Mouse (Mus musculus): ENCODE measurements around the gene Phlda3.

The Phlda3 gene

DNA sequence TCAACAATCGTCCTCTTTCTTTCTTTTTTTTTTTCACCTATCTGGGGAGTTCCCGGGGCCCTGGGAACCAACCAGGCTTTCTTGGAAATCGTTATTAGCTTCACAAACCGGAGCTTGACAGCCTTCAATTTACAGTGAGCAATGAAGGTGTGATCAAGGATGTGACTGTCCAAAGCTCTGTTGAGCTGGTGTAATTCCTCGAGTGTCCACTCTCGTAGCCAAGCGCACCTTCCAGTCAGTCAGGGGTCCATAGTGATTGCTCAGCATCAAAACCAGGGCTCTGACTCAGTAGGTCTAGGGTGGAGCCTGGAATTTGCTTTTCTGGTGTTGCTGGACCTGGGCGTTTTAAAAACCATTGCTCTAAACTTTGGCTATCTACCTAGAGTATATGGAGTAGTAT, 5.7 kb upstream of the Phlda3 start:
- no peak for DNase-seq (ENCODE audit: low spot score)

DNA sequence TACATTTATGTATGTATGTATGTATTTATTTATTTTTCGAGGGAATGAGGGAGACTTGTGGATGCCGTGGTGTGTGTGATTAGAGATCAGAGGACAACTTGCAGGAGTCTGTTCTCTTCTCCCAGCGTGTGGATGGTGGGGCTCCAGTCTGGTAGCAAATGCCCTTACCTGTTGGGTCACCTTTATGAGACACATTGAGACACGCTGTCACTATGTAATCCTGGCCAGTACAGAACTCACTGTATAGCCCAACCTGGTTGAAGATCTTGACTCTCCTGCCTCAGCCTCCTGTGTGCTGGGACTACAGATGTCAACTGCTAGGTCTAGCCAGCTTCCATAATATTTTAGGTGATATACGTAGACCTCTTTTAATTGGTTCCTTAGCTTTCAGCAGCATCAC, 4.2 kb upstream of the Phlda3 start:
- DNase-seq (ENCODE audit: low spot score), result no peak

DNA sequence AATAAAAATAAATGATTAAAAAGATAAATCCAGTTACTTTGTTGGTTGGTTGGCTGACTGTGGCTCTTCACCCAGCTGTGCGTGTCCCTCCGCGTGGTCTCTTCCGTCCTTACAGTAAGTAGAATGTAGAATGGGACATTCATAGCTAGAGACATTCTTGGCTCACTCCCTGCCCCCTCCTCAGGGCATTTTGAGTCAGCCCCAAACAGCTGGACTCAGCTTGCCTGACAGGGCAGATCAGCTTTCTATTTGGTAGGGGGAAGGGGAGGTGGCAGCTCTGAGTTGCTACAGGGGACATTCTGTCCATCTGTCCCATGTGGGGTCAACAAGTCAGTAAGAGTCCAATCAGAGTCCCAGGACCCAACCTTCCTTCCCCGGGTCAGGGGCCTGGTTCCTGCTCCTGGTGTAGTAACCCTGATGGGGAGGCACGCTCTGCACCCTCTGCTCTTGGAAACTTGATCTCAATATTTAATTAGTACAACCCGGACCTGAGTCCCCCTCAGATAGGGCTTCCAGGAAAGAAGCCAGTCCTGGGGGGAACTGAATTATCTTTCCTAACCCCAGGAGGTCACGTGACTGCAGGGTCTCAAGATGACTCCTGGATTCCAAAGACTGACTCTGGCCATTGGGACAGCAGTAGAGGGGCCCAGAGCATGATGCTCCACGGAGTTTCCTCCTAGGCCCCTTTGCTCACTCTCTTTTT, 2.3 kb upstream of the Phlda3 start:
- no peak for DNase-seq (ENCODE audit: low spot score)

DNA sequence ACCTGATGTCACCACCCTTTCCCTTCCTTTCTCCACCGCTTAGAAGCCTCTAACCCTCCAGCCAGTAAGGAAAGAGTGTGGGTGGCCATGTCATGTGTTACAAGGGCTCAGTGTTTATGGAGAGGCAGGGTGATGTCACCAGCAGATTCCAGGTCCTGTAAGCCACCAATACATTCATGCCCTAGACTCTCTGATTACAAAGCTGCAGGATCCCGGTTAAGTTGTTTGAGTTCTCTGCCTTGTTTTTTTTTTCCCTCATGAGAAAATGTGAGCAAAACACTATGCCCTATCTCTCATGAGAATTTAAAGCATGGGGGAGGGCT, 1.8 kb upstream of the Phlda3 start:
- DNase-seq (ENCODE audit: low spot score), result no peak

DNA sequence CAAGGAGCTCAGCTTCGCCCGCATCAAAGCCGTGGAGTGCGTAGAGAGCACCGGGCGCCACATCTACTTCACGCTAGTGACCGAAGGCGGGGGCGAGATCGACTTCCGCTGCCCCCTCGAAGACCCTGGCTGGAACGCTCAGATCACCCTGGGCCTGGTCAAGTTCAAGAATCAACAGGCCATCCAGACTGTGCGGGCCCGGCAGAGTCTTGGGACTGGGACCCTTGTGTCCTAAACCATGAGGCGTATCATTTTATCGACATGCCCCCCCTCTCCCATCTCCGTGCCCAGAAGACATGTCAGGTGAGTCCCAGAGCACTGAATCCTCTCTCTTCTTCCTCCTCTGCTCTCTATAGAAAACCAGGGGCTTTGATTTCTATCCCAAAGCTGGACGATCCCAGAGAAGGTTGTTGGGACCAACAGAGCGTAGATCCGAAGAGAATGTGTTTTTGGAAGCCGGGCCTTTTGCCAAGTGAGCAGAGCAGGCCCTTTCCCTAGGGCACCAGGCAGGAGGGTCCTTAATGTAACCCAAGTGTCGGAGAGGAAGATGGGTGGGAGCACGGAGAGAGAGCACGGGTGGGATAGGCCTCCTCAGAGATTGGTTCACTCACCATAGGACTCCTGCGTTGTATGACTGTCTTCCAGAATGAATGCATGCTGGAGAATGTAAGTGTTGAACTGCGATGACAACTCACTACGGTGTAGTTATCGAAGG, 830 bp downstream of the Phlda3 start:
- no peak for DNase-seq (ENCODE audit: low spot score)

DNA sequence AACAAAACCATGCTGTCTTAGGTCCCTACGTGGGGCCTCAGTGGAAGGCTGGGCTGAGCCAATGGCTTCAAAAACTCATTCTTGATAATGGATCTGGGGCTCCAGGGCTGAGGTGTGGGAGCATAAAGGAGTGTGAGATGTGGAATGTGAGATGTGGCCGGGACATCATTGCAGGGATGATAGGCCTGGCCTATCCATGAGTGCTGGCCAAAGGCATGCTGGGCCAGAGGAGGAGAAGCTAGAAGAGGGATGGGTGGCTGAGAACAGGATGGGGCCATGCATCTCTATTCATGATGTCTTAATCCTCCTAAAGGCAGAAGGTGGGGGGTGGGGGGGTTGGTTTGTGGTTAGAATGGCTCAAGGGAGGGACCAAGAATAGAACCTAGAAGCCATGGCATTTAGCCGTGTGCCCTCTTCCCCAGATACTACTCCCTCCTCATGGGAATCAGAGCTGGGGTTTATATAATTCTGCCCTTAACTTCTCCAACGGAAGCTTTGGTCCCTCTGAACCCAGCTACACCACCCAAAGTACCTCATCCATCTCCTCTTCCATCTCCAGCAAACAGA, 1.5 kb downstream of the Phlda3 start:
- no peak for DNase-seq (ENCODE audit: low spot score)

DNA sequence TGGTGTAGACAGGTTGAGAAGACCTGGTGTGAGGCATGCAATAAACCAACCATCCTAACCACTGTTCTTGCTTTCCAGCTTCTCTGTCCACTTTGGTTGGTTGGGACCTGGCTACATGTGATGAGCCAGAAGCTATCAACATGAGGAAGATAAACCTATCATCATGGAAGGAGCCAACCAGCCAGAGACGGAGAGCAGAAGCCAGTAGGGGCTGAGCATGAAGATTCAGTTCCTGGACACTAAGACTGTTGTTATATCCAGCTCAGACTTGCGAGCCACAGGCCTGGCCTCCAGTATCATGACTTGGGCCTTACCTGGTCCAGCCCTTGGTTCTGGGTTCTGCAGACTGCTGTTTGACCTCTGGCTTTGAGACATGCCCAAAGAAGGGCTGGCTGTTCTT, 2.5 kb downstream of the Phlda3 start:
- no peak for DNase-seq (ENCODE audit: low spot score)

DNA sequence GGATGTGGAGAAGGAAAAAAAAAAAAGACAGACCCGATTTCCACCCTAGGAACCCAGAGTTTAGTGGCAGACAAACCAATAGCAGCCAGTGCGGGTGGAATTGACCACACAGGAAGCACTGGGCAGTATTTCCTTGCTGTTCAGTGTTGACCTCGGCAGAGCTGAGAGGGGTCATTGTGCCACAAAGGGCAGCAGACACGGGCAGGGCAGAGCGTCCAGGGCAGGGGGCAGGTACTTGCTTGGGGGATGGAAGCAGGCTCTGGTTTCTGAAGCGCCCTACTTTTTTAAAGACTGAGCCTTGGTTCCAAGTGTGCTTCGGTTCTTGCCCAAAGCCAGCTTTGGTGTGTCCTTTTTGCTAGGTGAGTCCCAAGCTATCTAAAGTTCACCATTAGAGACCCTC, 4.3 kb downstream of the Phlda3 start:
- no peak for DNase-seq (ENCODE audit: low spot score)

DNA sequence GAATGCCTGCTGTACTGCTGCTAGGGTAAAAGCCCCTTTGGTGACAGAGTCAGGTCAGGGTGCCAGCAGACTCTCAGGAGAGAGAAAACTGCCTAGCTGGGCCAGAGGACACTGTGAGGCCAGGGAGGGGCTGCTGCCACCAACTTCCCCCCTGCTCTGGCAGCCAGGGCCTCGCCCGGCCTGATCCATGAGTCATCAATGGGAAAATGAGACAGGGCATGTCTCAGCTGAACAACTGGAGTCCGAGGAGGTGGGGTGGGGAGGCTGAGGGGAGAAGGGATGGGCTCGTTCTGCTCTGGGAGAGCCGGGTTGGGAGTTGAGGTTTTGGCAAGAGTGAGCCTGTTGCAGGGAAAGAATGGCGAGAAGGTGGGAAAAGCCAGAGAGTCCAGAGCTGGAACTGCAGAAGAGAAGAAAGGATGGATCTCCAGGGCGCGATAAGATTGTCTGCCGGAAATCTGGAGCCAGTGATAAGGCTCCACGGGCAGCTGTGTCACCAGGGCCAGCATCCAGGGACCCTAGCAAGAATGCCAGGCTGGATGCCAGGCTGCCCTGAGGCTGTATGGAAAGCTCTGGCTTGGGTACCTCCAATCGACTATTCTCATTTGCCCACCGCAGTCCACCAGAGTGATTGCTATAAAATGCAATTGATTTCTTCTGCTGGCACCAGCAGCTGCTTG, 5.1 kb downstream of the Phlda3 start:
- no peak for DNase-seq (ENCODE audit: low spot score)

DNA sequence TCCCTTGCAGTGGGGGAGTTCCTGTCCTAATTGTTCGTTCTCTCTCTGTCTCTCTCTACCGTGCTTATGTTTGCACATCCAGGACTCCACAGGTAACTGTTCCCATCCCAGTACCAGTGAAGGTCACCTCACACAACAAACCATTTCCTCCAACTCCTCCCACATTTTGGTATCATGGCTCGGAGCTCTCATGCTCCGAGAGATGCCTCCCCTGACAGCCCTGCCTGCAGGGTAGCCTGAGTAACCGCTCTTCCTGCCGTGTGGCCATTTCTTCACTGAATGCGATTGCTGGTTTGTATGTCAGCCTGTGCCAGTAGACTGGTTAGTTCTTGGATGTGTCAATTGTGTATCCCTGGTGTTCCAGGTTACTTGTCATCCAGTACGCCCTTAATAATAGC, 5.7 kb downstream of the Phlda3 start:
- DNase-seq (ENCODE audit: low spot score), result no peak

DNA sequence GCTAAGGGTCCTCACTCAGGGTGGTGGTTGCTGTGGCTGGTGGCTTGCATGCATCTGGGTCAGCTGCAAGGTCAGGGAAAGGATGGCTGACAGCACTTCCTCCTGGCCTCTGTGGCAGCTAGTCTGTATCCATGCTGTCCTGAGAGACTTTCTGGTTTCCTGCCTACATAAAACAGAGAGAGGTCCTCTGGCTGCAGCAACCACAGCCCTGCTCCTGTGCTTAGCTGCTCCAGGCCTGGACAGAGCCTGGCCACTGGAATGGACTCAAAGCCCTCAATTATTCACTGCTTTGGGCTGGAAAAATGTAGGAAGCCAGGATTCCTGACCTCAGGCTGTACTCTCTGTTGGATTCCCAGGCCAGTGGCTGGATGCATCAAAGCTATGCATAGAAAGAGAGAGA, 10.7 kb downstream of the Phlda3 start:
- no peak for DNase-seq (ENCODE audit: low spot score)

DNA sequence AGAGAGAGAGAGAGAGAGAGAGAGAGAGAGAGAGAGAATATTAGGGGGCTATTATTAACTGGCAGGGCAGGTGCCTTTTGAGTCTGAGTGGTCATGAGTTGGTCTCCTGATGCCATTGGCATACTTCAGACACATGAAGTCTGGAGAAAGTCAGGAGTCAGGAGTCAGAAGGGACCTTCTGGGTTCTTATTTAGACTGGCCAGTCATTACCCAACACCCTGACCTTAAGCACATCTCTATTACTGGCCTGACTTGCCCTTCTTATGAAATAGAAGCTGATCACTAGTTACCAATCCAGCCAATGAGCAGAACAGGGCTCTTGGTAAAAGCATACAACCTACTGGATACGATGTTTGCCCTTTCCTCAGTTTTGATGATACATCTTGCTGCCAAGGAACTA, 11.1 kb downstream of the Phlda3 start:
- no peak for DNase-seq (ENCODE audit: low spot score)

DNA sequence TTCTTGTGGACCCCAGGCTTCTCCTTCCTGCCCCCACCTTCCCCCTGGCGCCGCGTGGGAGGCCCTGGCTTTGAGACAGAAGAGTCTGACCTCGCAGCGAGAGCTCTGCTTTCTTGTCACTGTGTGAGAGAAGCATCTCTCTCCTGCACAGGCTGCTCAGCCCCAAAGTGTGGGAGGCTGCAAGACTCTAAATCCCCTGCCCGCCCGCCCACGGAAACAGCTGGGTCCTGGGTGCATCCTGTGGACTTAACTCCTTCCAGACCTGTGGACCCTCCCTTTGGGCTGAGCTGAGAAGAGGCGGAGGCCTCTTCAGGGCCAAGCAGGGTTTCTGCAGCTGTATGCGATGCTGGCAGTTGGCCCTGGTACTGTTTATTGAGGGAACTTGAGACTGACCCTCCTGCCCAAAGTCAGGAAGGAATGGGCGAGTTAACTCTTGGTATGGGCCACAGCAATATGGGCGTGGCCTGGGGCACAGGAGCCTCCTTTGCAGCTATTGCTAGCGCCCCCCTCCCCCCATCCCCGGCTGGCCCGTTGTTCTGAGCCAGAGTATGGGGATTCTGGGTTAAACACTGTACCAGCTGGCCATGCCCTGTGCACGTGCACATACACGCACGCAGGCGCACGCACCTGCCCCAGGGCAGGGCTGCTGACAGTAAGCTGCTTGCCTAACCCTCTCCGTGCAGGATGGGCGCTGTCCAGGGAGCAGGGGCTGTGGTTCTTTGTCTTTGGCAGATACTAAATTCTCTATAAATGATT, 13.0 kb downstream of the Phlda3 start, which contains the start of gene Tnni1:
TSS of gene Tnni1 (plus strand) at position 655 of the 756 bp plus-strand sequence.
- DNase-seq (ENCODE audit: low spot score), result no peak

DNA sequence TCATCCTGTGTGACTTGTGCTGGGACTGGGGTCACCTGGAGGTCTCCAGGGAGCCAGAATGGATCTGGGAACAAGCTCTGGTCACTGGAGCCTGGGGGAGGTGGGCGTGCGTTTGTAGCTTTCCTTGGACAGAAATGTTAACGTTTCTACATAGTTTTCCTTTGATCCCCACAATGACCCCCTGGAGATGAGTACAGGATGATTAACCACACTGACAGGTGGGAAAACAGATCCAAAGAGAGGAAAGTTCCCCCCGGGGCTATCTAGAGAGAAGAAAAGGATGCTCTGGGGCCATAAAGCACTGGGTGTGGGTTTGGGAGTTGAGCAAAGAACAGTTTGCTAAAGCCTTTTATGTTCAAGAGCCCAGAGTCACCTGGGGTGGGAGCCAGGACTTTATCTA, 14.7 kb downstream of the Phlda3 start:
- DNase-seq (ENCODE audit: low spot score), result no peak

DNA sequence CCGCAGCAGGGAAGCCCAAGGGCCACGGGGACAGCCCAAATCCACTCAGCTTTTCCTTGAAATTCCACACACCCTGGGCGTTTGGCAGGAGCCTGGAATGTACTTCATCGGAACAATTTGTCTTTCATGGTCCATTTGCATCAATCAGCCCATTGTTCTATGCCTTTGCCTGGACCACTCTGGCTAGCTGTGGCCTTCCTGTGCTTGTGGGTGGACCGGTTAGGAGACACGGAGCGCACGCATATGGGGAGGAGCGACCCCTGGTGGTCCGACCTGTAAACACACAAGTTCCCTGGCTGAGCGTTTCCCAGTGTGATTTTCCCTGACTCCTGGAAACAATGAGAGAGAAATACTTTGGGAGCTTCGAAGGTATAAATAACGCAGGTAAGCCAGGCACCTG, 15.3 kb downstream of the Phlda3 start:
- DNase-seq (ENCODE audit: low spot score), result peak; percentile 40

DNA sequence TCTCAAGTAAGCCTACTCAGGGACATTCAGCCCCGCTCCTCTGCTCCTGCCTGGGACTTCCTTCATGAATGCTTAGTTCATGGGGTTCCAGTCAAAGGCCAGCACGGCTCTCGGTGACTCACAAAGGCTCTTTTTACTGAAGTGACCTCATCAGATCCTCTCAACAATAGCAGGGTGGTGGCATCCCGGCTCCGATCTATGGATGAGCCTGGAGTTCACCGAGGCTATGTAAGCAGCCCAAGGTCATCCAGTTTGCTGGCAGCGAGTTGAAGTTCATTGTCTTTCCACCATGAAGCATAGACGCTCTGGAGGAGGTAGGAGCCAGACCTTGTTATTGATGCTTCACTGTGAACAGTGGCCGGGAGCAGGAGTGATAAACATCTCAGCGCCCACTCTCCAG, 16.9 kb downstream of the Phlda3 start:
- no peak for DNase-seq (ENCODE audit: low spot score)

DNA sequence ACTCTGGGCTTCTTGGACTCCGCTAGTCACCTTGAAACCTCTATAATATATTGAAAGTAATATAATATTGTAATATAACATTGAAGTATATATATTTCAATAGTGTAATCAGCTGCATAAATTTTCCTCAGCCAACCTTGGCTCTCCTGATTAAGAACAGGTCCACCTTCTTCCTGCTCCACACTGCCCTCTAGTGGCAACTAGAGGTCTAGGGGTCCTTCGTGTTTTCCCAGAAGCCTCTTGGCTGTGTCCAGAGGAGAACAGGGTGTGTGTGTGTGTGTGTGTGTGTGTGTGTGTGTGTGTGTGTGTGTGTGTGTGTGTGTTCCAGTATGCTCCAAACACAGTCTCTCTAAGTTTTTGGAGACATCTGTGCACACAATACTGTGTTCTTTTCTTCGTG, 21.9 kb downstream of the Phlda3 start:
- peak; percentile 73 for DNase-seq (ENCODE audit: low spot score)

DNA sequence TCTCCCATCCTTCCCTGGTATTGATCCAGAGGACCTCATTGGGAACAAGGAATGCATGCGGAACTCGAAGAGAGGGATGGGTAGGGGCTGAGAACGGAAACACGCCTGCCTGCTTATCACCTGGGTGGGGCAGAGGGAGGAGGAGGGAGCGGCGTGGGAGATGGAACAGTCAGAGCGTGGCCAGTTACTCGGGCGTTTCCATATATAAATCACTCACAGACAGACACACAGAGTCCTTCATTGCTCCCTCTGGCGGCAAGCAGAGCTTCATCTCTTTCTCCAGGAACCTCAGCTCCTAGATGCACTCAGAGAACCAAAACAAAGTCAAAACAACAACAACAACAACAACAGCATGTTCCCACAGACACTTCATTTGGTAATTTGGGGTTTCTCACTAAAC, 22.8 kb downstream of the Phlda3 start:
- DNase-seq (ENCODE audit: low spot score), result no peak

DNA sequence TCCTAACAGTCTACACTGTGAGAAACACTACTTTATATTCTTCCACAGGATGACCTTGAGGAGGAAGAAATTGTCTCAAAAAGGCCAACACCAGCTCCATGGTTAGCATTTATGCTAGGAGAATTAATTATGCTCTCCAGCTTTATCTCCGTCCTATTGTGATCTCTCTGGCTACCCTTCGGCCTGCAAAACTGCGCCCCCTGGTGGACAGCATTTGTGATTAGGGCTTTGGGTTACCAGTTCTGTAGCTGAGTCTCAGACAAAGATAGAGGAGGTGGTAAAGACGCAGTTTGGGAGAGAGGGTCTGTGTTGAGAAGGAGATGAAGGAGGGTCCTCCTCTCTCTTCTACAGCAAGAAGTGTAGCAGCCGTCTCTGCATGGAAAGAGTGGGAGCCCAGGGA, 23.9 kb downstream of the Phlda3 start:
- DNase-seq (ENCODE audit: low spot score), result peak; percentile 61

DNA sequence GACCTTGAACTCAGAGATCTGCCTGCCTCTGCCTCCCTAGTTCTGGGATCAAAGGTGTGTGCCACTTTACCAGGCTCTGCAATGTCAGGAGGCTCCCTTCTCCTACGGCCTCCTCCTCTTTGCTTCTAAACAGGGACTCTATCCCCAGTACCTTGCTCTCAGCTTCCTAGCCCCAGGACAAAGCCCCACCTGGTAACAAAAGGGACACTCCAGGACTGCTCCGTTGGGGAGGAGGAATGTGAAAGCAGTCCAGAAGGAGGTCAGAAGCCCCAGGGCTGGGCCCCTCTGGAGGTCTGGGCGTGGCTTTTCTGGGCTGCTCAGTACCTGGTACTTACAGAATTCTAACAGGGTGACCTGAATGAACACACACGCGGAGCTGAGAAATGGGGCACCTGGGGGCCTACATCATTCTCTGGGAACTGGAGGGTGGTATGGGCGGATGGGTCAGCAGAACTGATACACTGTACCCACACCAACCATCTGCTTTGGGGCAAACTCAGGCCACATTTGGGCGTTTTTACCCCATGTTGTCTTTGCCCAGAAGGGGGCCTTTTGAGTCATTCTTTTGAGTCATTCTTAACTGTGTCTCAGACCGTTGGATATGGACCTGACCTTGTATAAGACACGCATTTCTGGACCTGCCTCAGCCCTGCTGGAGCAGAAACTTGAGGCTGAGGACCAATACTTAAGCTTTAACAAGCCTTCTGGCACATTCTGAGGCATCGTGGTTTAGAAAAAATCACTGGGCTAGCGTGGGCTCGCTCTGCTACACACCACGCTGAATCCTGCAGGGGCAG, 26.4 kb downstream of the Phlda3 start:
- DNase-seq (ENCODE audit: low spot score), result no peak

DNA sequence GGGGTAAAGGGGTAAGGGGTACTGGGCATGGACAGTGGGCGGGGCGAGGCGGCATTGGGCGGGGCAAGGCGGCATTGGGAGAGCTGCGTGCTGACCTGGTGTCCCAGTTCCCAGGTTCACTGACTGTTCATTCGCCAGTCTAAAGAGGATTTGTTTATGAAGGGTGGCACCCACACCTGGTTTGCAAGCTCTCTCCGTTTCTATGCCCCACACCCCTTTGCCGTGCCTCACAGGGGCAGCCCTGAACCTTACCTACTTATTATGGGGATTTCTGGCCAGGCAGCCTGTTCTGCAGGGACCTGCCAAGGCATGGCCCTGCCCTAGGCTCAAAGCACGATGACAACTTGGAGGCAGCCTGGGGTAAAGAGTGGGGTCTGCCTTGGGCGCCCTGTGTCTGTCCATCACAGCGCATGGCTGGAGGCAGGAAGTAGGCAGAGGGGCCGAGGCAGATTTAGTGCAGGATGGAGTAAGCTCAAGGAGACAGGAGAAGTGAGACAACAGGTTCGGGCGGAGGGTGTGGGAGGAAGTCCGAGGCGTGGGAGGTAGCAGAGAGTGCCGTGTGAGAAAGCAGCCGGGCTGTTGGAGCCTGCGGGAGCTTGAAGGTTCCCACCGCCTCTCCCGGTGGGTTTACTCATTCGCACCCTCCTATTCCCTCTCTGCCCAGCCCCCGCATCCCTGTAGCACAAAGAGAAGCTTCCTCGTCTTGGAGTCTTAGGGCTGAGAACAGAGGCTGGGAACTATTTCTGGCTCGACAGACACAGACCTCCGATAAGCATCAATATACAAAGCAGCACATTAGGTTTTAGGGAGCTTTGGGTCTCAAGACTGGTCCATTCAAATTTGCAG, 27.7 kb downstream of the Phlda3 start:
- DNase-seq (ENCODE audit: low spot score), result peak; percentile 32

Measured in T-cell, adult 2 months (primary cell).